Mouse (Mus musculus): Measurements from ENCODE around the gene Lifr.

DNA sequence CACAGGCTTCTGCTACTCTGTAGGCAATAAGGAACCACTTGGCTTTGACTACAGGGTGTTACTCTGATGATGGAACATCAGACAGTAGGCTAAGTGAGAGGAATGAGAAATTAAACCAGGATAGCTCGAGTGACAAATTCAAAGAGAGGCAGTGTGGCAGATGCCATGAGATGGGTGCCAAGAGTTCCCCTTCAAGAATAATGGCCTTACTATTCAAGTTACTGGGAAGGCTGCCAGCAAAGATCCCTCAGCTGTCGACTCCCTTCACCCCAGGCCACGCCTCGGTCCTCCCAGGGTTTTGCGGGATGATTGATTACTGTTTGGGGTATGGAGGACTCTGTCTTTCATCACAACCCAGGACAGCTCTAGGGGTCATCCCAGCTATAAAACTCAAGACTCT, 28.4 kb downstream of the Lifr start:
- no peak for TF ChIP-seq CTCF (conservative IDR thresholded peaks at IDR 0.05; ENCODE audit: low read length)
- no peak for TF ChIP-seq NANOG (IDR thresholded peaks at IDR 0.05; ENCODE audit: borderline replicate concordance, low read length)
- TF ChIP-seq POU5F1 (IDR thresholded peaks at IDR 0.05; ENCODE audit: borderline replicate concordance, low read length), result no peak
